Comparison of ENCODE assay signal across 16 mouse cellular contexts in genomic region chr7:118401949-118402348, GRCm38 (mm10). TPM values are rescaled to one million over a fixed set of nuclear protein-coding genes. Genes with fewer than 3 reads are reported as not detected.
A peak's percentile ranks its signal among the peaks of the same experiment; 100 is the strongest.
DNase-seq lines count a peak whose midpoint lies in the region; ATAC-seq and TF ChIP-seq lines count a peak whose summit lies in the region.
"Had no signal": no experiment of that assay in that cellular context is flagged by ENCODE, and none has a peak within 500 bp of the region (broad histone marks: within the 10 kb centered on the region; RNA-seq: fewer than 3 reads in every experiment).

No protein-coding gene starts in this region.

- whole genome bisulfite sequencing in hindbrain, embryonic 10.5 days: 80% methylated on average over 5 of the region's 5 CpGs
- WGBS in hindbrain, embryonic 11.5 days: 75% methylated on average over 5 of the region's 5 CpGs
- WGBS in forebrain, embryonic 15.5 days: 55% methylated on average over 5 of the region's 5 CpGs
- 29% methylated on average over 5 of the region's 5 CpGs for WGBS in limb, embryonic 12.5 days
- WGBS in intestine, postnatal 0 days: 74% methylated on average over 5 of the region's 5 CpGs

- no peak overlapping the region for H3K9ac ChIP-seq in hindbrain, embryonic 11.5 days (ENCODE audit: low read depth, low read length)
- H3K9ac ChIP-seq in forebrain, embryonic 15.5 days (replicated peaks): no peak overlapping the region
- no peak overlapping the region for H3K9ac ChIP-seq in limb, embryonic 12.5 days (replicated peaks)
- H3K9ac ChIP-seq in intestine, postnatal 0 days (ENCODE audit: low read depth, low read length): no peak overlapping the region
- H3K9ac ChIP-seq: embryonic facial prominence, embryonic 13.5 days had no signal

- no peak overlapping the region for H3K4me2 ChIP-seq in hindbrain, embryonic 11.5 days (replicated peaks; ENCODE audit: low read depth, low read length)
- no peak overlapping the region for H3K4me2 ChIP-seq in forebrain, embryonic 15.5 days (replicated peaks)
- no peak overlapping the region for H3K4me2 ChIP-seq in limb, embryonic 12.5 days
- H3K4me2 ChIP-seq in intestine, postnatal 0 days (replicated peaks; ENCODE audit: low read depth): no peak overlapping the region
- H3K4me2 ChIP-seq: embryonic facial prominence, embryonic 13.5 days had no signal

- H3K4me1 ChIP-seq in hindbrain, embryonic 10.5 days (replicated peaks): peaks cover 12% of the 10 kb centered on the region
- H3K4me1 ChIP-seq in hindbrain, embryonic 11.5 days (replicated peaks; ENCODE audit: control insufficient read depth, insufficient read depth, low read length): no peaks in the 10 kb centered on the region
- peaks cover 15% of the 10 kb centered on the region for H3K4me1 ChIP-seq in forebrain, embryonic 15.5 days
- peaks cover 23% of the 10 kb centered on the region for H3K4me1 ChIP-seq in limb, embryonic 12.5 days (replicated peaks)
- H3K4me1 ChIP-seq in intestine, postnatal 0 days (replicated peaks; ENCODE audit: control insufficient read depth, insufficient read depth, low read length): no peaks in the 10 kb centered on the region

- H3K27me3 ChIP-seq in hindbrain, embryonic 10.5 days (ENCODE audit: insufficient read depth, poor library complexity, severe bottlenecking): no peaks in the 10 kb centered on the region
- no peaks in the 10 kb centered on the region for H3K27me3 ChIP-seq in hindbrain, embryonic 11.5 days (ENCODE audit: control insufficient read depth, insufficient read depth, low read length)
- no peaks in the 10 kb centered on the region for H3K27me3 ChIP-seq in forebrain, embryonic 15.5 days
- no peaks in the 10 kb centered on the region for H3K27me3 ChIP-seq in limb, embryonic 12.5 days
- no peaks in the 10 kb centered on the region for H3K27me3 ChIP-seq in intestine, postnatal 0 days (replicated peaks; ENCODE audit: control insufficient read depth, insufficient read depth, low read length)
- H3K27me3 ChIP-seq: embryonic facial prominence, embryonic 13.5 days had no signal

- ATAC-seq in hindbrain, embryonic 11.5 days (ENCODE audit: low FRiP score): no peak
- peak; percentile 55; the same call in 1 of the 2 replicates for ATAC-seq in forebrain, embryonic 15.5 days (replicated peaks)
- no peak for ATAC-seq in limb, embryonic 12.5 days (ENCODE audit: insufficient number of reproducible peaks, insufficient read depth, low FRiP score, low TSS enrichment, low read depth)
- ATAC-seq in intestine, postnatal 0 days: no peak

- peak; percentile 5 to 31 for DNase-seq in adrenal gland, adult (ENCODE audit: inconsistent age in 2 of 2, low spot score in 1 of 2)
- no peak for DNase-seq in adrenal gland, adult 2 months
- DNase-seq in hindbrain, embryonic 10.5 days (ENCODE audit: low spot score): no peak
- no peak for DNase-seq in hindbrain, embryonic 11.5 days (ENCODE audit: low spot score)
- no peak for DNase-seq in ovary, postnatal 36 days (ENCODE audit: low spot score)
- DNase-seq: adrenal gland, postnatal 25 days; cerebellum, adult 8-10 months; liver; thymus, adult 18-20 months had no signal

- H3K36me3 ChIP-seq in hindbrain, embryonic 10.5 days: no peaks in the 10 kb centered on the region
- H3K36me3 ChIP-seq in hindbrain, embryonic 11.5 days (ENCODE audit: control insufficient read depth, insufficient read depth, low read length): no peaks in the 10 kb centered on the region
- H3K36me3 ChIP-seq in forebrain, embryonic 15.5 days: no peaks in the 10 kb centered on the region
- no peaks in the 10 kb centered on the region for H3K36me3 ChIP-seq in limb, embryonic 12.5 days
- H3K36me3 ChIP-seq in intestine, postnatal 0 days (ENCODE audit: control insufficient read depth, insufficient read depth): no peaks in the 10 kb centered on the region
- H3K36me3 ChIP-seq: embryonic facial prominence, embryonic 13.5 days had no signal

- 0 out of 2 replicates have a peak overlapping the region, but pooled peaks have one; percentile 31 for H3K27ac ChIP-seq in hindbrain, embryonic 10.5 days
- no peak overlapping the region for H3K27ac ChIP-seq in hindbrain, embryonic 11.5 days (ENCODE audit: low read depth, low read length)
- H3K27ac ChIP-seq in forebrain, embryonic 15.5 days (replicated peaks): peak overlapping the region; percentile 66
- peak overlapping the region; percentile 72 for H3K27ac ChIP-seq in limb, embryonic 12.5 days
- no peak overlapping the region for H3K27ac ChIP-seq in intestine, postnatal 0 days (ENCODE audit: low read depth, low read length)
- H3K27ac ChIP-seq: embryonic facial prominence, embryonic 13.5 days; kidney, postnatal 0 days had no signal

- no peak overlapping the region for H3K4me3 ChIP-seq in hindbrain, embryonic 10.5 days
- no peak overlapping the region for H3K4me3 ChIP-seq in hindbrain, embryonic 11.5 days (ENCODE audit: low read depth, low read length)
- H3K4me3 ChIP-seq in forebrain, embryonic 15.5 days: no peak overlapping the region
- H3K4me3 ChIP-seq in limb, embryonic 12.5 days (replicated peaks): no peak overlapping the region
- H3K4me3 ChIP-seq in intestine, postnatal 0 days (ENCODE audit: low read depth, low read length): no peak overlapping the region
- H3K4me3 ChIP-seq: embryonic facial prominence, embryonic 13.5 days had no signal

- H3K9me3 ChIP-seq in hindbrain, embryonic 10.5 days: no peaks in the 10 kb centered on the region
- H3K9me3 ChIP-seq in hindbrain, embryonic 11.5 days (ENCODE audit: control insufficient read depth, low read length): no peaks in the 10 kb centered on the region
- H3K9me3 ChIP-seq in forebrain, embryonic 15.5 days: no peaks in the 10 kb centered on the region
- no peaks in the 10 kb centered on the region for H3K9me3 ChIP-seq in limb, embryonic 12.5 days
- no peaks in the 10 kb centered on the region for H3K9me3 ChIP-seq in intestine, postnatal 0 days (ENCODE audit: control insufficient read depth)
- H3K9me3 ChIP-seq: embryonic facial prominence, embryonic 13.5 days had no signal

- no peak for TF ChIP-seq CTCF in intestine, postnatal 0 days (IDR thresholded peaks at IDR 0.05; ENCODE audit: low read depth)

RNA-seq across cellular contexts. Expression of gene Syt17, which starts 46.1 kb away (rescaled TPM):
- 10 to 100 TPM in 1 of 2 experiments, 1 to 10 TPM in 1; 6.0 to 11.4 TPM for total RNA-seq in adrenal gland, adult 2 months (2021)
- 3.9 and 6.2 TPM in 2 replicates for polyA plus RNA-seq in adrenal gland, adult 2 months (2012; rRNA removed)
- polyA plus RNA-seq in hindbrain, embryonic 10.5 days (2016; fragmentation: Nextera tagmentation; extraction: Ambion mirVana): 2.2 and 3.0 TPM in 2 replicates
- 3.1 and 4.1 TPM in 2 replicates for polyA plus RNA-seq in hindbrain, embryonic 11.5 days (2014; fragmentation: Nextera tagmentation; extraction: Ambion mirVana)
- 5.9 and 6.5 TPM in 2 replicates for polyA plus RNA-seq in forebrain, embryonic 15.5 days (2015; fragmentation: Nextera tagmentation; extraction: Ambion mirVana)
- 1.7 TPM in 2 replicates for polyA plus RNA-seq in limb, embryonic 12.5 days (2016; fragmentation: Nextera tagmentation; extraction: Ambion mirVana)
- 3.0 and 3.4 TPM in 2 replicates for polyA plus RNA-seq in intestine, postnatal 0 days (2015; fragmentation: Nextera tagmentation; extraction: Ambion mirVana)
- total RNA-seq: hematopoietic stem cell, adult 5-6 weeks; megakaryocyte-erythroid progenitor cell, adult 5-6 weeks had no signal

Comparison
In these comparisons a context has a peak if more than half of its experiments do, and no peak if none do; other contexts are left out.
1. DNase-seq: peak in adrenal gland, adult (2 of 2); none in adrenal gland, adult 2 months (single experiment), hindbrain, embryonic 10.5 days (single experiment), hindbrain, embryonic 11.5 days (single experiment) and ovary, postnatal 36 days (single experiment).
2. H3K27ac ChIP-seq: peak in hindbrain, embryonic 10.5 days (single experiment), forebrain, embryonic 15.5 days (single experiment) and limb, embryonic 12.5 days (single experiment); none in hindbrain, embryonic 11.5 days (single experiment) and intestine, postnatal 0 days (single experiment).